Mouse (Mus musculus) cerebellum, adult 11-12 months (tissue): ENCODE data around the gene Mospd3.

ENCODE experiments used
- DNase-seq: peaks from one replicate; pipeline ENCODE4 v3.0.0; 2022

The Mospd3 gene

DNA sequence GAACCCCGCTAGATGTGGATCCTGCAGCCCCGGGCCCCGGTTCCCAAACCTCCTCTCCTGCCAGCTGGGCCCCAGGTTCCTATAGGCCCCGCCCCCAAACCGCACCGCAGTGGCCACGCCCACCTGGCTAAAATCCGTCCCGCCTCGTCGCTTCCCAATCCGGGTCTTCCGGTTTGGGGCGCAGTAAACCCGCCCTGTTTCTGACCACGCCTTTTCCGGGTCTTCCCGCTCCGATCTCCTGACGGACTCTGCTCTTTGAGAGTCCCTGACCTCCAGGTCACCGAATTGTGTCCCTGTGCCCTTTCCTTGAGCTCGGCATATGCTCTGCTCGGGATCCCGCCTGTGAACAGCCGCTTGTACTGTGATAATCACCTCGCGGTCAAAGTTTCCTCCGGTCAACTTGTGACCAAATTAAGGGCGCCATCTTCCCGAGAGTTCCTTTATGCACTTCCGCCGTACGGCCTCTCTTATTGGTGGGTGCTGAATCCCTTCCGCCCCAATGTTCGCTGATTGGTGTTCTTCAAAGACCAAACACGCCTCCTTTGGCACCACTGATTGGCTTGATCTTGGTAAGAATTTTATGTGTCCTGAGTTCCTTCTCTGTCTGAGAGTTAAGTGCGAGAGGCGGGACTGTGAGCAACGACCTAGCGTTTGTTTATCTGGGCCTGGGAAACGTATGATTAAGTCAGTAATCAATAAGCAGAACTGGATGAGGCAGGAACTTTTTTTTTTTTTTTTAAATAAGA, at the start of gene Mospd3:
Gene Mospd3 (minus strand): TSS at position 440 of the 746 bp plus-strand sequence.
- peak; percentile 94 for DNase-seq

DNA sequence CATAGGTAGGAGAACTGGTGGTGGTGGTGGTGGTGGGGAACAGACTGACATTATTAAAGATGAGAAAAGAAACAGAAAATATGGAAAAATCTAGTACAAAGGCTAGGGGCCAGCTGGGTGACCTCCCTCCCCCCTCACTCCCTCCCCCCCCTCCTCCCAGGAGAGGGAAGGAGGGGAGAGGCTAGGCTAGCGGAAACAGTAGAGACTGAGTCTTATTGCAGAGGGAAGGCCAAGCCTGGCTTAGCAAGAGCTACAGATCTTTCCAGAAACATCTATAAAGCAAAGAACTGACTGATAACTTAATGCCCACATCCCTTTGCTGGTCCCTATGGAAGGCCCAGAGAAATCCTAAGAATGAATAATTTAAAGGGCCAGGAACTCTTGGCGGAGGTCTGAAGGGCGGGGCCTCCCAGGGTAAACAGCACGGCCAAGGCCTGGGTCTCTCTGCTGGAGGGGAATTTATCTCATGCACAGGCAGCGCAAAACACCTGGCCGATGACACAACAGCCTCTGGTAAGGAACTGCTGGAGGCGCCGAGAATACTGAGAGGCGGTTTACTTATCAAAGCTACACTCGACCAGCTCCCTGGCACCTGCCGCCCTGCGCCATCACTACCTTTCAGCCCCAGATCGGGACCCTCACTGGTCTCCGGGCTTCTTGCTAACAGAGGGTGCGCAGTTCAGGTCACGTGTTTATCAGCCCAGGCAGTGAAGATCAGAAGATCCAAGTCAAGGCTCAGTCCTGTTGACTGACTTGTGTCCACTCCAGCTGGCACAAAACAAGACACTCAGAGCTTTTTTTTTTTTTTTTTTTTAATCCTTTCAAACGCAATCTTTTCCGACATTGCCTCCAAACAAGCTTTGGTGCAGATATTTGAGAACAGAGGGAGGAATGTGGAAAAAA, 49.1 kb upstream of the Mospd3 start:
- DNase-seq: no peak

DNA sequence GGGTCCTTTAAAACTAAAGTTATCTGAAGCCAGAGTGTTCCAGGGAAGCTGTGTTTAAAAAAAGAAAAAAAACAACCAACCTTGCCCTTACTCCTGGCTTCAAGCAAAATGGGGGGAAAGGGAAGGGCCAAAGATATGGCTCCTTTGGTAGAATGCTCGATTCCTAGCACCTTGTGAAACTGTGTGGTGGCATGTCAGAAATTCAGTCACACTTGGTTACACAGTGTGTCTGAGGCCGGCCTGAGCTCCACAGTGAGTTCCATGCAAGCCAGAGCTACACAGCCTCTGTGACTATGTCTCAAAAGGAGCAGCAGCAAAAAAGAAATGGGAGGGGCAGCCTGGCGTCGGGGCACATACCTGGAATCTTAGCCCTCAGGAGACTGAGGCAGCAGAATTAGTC, 48.4 kb upstream of the Mospd3 start:
- DNase-seq: no peak

DNA sequence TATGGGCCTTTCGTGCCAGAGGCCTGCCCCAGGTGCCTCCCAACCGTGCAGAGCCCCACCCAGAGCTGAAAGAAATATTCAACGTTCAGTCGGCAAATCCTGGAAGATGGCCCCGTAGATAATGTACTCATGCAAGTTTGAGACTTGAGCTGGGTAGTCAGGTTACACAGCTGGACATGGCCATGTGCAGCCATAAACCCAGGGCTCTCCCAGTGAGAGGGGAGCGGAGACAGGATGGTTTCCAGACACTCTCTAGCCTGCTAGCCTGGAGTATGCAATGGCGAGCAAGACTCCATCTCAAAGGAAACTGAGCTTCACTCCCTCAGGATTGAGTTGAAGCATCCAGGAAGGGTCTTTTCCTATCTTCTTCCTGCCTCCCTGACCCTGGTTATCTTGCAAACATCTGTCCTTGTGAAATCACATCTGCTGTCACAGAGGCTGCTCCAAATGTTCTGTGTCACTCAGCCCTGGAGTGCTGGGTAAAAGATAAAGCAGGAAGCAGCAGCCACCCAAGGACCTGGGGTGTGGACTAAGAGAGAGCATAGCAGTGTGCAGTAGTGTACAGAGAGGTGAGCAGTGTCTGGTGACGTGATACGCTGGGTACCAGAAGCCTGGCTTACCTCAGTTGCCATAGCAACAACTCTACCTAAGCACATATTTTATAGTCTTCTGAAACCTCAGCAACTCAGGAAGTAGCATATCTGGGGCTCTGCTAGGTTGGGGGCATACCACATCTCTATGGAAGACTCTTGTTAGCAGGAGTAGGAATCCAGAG, 47.2 kb upstream of the Mospd3 start:
- DNase-seq: no peak

DNA sequence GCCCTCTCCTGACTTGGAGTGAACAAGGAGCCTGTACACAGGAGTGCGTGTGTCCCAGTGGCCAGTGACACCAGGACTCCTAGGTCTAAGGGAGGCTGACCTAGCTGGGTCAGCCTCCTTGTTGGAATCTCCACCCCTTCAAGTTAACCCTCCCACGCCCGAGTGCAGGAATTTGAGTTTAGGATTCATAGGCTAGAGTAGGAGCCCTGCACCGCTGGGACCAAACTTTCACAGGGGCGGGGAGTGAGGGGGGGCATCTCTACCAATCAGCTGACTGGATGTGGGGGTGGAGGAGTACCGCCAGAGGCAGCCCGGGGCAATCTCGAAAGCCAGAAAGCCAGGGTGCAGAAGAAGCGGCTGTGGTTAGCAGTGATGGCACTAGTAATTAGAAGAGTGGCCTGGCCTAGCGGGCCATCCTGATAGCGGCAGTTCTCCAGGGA, 44.8 kb upstream of the Mospd3 start, which contains the start of gene Irs3:
Gene Irs3 (minus strand): TSS at position 63 of the 440 bp plus-strand sequence.
- no peak for DNase-seq

DNA sequence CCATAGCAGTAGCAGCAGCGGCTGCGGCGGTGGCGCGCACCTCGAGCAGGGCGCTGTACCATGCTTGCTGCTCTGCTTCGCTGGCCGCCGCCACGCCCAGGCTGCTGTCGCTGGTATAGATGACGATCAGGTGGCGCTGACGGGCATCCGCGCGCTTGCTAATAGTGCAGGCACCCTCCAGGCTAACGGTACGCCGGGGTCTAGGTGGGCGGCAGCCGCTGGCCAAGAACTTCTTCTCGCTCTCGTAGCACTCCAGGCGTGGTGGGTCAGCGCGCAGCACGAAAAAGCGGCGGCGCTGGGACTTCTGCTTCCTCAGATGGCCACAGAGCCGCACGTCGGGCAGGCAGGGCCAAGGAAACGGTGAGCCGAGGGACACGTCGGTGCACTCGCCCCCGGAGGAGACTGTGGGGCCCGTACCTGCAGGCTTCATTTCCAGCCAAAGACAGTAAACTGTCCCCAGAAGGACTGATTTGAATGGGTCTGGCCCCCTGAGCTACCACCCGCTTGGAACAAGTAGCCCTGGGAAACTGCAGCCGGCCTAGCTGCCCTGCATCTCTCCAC, 44.3 kb upstream of the Mospd3 start:
- DNase-seq: no peak

DNA sequence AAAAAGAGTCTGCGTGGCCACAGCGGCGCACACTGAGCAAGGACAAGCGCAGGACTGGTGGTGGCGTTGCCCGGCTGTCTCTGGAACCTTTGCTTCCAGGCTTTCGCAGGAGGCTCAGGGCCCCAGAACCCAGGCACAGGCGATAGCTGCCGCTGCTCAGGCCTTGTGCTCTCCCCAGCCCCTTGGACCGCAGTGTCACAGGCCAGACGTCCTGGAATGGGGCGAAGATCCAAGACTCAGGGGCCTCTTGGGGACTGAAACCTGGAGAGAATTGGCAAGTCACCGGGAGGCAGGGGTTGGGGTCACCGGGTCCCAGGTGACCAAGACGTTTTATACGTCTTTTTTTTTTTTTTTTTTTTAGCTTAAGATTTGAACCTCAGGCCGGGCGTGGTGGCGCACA, 43.6 kb upstream of the Mospd3 start:
- DNase-seq: no peak

DNA sequence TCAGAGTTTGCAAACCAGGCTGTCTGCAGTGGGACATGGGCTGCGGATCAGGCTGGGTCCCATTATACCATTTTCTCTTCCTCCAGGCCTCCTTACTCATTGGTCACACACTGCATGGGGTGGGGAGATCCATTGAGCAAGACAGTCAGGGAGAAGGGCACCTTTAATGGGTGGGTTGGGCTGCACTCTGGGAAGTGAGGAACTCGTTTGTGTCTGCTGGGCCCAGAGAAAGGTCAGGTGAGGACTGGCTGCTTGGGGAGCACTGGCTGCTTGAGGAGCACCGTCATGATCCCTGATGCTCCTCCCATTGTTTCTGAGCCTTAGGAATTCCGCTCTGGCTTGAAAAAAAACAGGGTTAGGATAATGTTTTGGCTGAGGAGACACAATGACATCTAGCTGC, 42.0 kb upstream of the Mospd3 start:
- no peak for DNase-seq

DNA sequence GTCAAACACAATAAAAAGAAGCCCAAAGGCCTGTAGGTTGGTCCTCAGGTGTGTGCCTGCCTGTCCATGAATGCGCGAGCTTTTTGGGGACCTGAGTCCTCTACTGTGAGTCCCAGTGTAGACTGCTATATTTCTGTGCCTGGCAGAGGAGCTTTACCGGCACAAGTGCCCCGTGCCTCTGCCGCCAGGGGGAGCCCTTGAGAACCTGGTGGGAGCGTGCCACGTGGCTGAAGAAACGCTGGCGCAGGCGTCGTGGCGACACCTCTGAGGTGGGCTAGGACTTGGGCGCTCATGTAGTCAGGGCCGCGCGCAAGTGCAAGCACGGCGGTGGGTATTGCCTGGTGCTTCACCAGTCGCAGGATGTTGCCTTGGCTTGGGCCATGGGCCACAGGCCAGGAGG, 40.2 kb upstream of the Mospd3 start, which contains the start of gene Sap25:
Gene Sap25 (plus strand): TSS at position 281 of the 400 bp plus-strand sequence.
- DNase-seq: no peak

DNA sequence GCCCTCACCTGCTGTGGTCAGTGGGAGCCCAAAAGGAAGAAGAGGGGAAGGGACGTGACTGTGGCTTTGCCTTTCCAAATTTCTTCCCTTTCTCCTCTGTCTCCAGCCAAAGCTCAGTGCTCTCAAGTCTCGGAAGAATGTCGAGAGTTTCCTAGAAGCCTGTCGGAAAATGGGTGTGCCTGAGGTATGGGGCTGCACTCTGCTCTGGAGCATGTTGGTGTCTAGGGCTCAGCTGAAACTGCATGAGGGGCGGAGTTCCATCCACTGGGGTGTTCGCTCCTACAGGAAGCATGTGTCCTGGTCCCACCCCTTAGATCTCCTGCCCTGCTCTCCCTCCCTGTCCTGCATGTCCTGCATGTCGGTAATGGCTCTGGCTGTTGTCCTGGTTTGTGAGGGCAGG, 38.6 kb upstream of the Mospd3 start:
- DNase-seq: no peak

DNA sequence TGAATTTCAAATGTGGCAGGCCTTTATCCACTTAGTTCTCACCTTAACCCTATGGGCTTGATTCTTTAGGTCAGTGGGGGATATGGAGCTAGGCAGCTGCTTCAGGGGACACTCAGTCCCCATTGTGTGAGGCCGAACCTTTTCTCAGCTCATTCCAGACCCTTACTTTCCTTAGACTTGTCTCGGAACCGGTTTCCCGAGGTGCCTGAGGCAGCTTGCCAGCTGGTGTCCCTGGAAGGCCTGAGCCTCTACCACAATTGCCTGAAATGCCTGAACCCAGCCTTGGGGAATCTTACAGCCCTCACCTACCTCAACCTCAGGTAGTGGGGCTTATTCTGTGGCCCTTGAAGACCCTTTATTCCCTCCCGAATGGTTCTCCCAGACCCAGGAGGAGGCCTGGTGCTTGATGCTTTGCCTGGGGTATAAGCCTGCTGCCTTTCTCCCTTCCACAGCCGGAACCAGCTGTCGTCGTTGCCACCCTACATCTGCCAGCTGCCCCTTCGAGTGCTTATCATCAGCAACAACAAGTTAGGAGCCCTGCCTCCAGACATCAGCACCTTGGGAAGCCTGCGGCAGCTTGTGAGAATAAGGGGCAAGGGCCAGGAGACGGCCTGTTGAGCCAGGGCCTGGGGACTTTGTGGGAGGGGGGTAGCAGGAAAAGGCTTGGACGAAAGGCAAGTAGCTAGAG, 32.7 kb upstream of the Mospd3 start:
- DNase-seq: no peak

DNA sequence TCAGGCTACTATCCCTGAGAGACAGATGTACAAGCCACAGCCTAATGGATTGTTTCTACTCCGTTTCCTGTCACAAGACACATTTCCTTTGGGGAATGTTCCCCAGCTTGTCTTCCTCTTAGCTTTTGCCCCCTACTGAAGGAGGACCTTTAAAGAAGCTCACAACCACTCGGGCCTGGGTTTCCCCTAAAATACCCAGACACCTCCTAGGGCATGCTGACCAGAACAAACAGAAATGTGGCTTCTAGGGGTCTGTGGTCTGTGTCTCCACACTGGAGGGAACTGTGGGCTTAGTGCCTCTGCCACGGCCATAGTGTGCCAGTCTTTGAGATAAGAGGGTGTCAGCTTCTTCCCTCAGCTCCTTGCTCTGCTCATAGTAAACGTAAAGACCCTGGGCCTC, 30.7 kb upstream of the Mospd3 start:
- DNase-seq: no peak

DNA sequence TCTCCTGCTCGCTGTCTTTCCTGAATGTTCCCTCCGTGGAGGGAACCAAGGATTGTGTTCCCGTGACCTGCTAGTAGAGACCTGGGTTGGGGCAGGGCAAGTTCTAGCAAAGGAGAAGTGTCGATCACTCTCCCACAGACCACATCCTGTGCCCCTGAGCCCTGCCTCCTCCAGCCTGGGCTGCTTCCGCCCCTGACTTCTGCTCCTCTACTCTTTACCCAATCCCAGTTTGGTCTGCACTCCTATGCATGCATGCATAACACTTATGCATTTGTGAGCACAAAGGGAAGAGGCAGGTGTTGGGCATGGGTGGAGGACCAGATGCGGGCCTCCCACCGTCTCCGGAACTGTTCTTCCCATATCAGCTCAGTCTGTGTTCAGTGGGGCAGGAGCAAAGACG, 30.3 kb upstream of the Mospd3 start:
- no peak for DNase-seq

DNA sequence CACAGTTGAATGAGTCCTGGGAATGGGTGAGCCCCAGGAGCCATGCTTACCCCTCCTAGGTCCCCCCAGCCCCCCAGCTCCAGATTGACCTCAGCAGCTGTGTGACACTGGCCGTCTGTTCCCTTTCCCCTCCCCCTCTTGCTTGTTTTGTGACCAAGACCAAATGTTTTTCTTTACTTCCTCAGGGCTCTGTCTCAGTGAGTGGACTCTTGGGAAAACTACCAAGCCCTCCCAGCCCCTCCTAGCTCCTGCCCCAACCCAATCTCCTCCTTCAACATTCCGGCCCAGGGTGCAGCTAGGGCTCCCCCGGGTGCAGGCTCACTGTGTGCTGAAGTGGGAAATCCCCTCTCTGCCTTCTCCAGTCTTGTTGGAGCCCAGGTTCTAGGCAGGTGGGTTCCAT, 29.7 kb upstream of the Mospd3 start:
- DNase-seq: peak; percentile 43

DNA sequence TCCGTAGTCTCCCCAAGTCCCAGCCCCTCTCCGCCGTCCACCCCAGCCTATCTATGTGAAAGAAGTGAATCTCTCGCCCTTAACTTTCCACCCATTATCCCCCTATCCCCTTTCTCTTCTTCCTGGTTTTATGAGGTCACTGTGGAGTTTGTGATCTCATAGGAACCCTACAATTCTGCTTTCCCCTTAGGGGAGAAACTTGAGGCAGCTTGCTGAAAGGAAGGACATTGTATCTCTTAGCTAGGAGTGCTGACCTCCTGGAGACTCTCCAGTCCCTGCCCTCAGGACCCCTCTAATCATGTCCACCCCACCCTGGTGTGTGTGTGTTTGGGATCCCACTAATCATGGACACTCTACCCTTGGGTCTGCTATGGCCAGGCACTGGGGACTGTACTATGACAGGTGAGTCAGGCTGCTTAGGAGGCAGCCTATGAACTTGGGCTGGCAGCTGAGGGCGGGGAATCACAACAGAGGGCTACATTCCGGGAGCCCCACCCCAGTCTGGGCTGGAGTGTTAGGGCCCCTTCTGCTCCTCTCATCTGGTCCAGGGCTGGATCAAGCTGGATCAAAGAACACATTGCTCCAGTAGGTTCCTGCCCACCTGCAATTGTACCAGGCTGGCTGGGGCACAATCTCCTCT, 29.2 kb upstream of the Mospd3 start:
- peak; percentile 45 for DNase-seq

DNA sequence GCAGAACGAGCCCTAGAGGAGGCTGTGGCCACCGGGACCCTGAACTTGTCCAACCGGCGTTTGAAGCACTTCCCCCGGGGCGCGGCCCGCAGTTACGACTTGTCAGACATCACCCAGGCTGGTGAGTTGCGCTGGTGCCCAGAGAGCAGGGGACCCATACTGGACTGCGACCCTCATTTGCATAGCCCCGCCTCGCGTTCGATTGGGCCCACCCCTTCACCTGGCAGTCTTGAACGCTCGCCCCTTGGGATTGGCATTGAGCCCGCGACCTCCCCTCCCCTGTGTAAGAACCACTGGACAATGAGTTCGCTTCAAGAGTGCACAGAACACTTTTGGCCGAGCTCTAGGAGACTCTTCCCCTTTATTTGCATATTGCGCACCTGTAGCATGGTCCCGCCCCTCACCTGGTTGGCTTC, 28.5 kb upstream of the Mospd3 start:
- DNase-seq: no peak

DNA sequence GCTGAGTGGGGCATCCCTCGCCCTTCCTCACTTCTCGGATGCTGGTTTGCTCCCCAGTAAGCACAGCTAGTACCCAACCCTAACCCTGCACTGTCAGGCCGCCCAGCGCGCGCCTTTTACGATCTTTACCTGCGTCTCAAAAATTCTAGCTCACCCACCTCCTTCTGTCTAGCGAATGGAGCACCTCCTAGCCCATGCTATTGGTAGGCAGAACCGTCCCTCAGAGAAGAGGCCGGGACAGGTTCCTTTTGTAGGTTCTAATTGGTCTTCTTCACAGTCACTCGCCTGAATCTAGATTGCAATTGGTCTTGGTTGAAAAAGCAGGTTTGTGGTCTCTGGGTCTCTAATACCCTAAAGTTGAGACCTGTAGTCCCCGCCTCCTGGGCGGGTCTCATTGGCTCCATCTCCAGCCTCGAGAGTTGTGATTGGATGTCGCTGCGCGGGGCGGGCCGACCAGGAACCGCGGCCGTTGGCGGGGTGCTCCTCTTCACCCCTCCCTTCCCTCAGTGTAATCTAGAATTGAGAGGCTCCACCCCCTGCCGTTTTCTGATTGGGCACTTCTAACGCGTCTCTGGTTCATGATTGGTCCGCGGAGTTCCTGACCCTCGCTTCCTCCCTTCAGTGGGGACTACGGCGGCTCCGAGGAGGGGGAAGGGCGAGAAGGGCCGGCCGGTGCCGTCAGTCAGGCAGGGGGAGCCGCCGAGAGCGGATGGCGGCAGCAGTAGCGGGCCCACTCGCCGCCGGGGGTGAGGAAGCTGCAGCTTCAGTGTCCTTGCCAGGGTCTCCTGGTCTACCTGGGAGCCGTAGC, 27.8 kb upstream of the Mospd3 start, which contains the start of the genes Fbxo24, Lrch4 and Gm20605:
Gene Fbxo24 (minus strand): TSS at position 505 of the 808 bp plus-strand sequence.
Gene Lrch4 (plus strand): TSS at position 624 of the 808 bp plus-strand sequence.
Gene Gm20605 (plus strand): TSS at position 678 of the 808 bp plus-strand sequence.
- DNase-seq: peak; percentile 100

DNA sequence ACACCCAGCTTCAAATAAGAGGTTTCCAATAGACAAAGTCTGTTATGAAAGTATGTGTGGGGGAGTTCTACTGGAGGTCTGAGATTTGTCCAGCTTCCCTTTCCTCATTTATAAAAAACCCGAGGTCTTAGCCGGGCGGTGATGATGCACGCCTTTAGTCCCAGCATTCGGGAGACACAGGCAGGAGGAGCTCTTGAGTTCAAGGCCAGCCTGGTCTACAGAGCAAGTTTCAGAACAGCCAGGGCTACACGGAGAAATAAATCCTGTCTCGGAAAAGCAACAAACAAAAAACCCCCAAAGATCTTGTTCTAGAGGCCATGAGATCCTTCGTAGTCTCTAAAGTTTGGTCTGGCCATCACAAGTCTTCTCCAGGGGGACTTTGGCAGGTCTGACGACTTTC, 27.1 kb upstream of the Mospd3 start:
- no peak for DNase-seq

DNA sequence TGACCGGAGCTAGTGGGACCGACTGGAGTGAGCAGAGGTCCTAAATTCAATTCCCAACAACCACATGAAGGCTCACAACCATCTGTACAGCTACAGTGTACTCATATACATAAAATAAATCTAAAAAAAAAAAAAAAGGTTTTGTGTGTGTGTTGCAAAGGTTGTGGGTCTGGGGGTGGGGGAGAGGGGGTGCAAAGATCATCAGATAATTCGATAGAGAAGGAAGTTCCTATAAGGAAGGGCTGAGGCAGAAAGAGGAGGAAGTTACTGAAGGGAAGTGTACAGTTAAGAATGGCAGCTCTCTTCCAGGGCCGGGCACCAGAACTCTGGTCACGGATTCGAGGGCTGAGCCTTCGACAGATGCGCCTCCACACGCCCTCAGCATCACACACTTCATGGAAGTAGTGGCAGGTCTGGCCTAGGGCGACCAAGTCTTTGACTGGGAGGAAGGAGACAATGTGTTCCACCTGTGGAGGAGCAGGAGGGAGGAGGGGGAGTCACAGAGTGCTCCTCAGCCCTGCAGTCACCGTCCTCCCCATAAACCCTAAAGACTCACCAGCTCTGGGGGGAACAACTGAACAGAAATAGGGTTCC, 23.2 kb upstream of the Mospd3 start:
- DNase-seq: no peak

DNA sequence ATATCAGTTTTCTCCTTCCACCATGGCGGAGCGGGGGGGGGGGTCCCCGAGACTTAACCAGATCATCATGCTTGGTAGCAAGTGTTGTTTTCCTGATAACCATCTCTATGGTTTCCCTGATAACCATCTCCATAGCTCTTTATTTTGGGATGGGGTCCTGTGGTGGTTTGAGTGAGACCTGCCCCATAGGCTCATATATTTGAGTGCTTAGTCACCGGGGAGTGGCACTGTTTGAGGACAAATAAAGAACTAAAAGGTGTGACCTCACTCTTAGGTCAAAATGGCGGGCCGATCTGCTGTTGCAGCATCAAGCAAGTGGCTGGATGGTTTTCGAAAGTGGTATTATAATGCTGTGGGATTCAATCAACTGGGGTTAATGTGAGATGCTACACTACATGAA, 14.5 kb upstream of the Mospd3 start:
- no peak for DNase-seq
